Mouse (Mus musculus) embryonic facial prominence, embryonic 14.5 days (tissue): ENCODE results near the gene Uck1. TPM values are rescaled to one million over a fixed set of nuclear protein-coding genes. Genes with fewer than 3 reads are reported as not detected.
"Not testable (repeated sequence)": the region's sequence is repeated elsewhere in the genome, so short reads cannot be mapped to it uniquely, and the experiment has no call there.

Experiments used
- ATAC-seq: fragments of 200-750 bp; cut with Nextera tagmentation; 2 replicates; pipeline ENCODE4 v1.8.0; 2017; ENCODE audit warnings: low read depth, moderate number of reproducible peaks, moderate TSS enrichment
- DNase-seq: peaks from one replicate; pipeline ENCODE4 v3.0.0-alpha.2; 2015; ENCODE audit warnings: low spot score
- H3K27ac ChIP-seq: fragments of 300-500 bp; sonication (generic); replicated peaks from 2 replicates; pipeline ENCODE4 v1.5.1; 2014; ENCODE audit warnings: low read depth, mild to moderate bottlenecking, low read length, moderate library complexity
- H3K27me3 ChIP-seq: fragments of 300-500 bp; sonication (generic); replicated peaks from 2 replicates; pipeline ENCODE4 v1.6.1; 2014; ENCODE audit warnings: low read length; ENCODE audit not compliant: control insufficient read depth, insufficient read depth
- H3K36me3 ChIP-seq: fragments of 300-500 bp; sonication (generic); 2 replicates; pipeline ENCODE4 v1.6.1; 2014; ENCODE audit warnings: low read length, mixed read lengths; ENCODE audit not compliant: control insufficient read depth, insufficient read depth
- H3K4me1 ChIP-seq: fragments of 300-500 bp; sonication (generic); 2 replicates; pipeline ENCODE4 v1.6.1; 2014; ENCODE audit warnings: antibody characterized with exemption, low read length; ENCODE audit not compliant: control insufficient read depth, insufficient read depth
- H3K4me2 ChIP-seq: fragments of 300-500 bp; sonication (generic); 2 replicates; pipeline ENCODE4 v1.6.1; 2014; ENCODE audit warnings: low read depth, mild to moderate bottlenecking, low read length, moderate library complexity, mixed read lengths
- H3K4me3 ChIP-seq: fragments of 300-500 bp; sonication (generic); 2 replicates; pipeline ENCODE4 v1.5.1; 2014; ENCODE audit warnings: low read depth, mild to moderate bottlenecking, low read length
- H3K9ac ChIP-seq: fragments of 300-500 bp; sonication (generic); 2 replicates; pipeline ENCODE4 v1.6.1; 2014; ENCODE audit warnings: low read depth, mild to moderate bottlenecking, low read length, moderate library complexity, mixed read lengths
- H3K9me3 ChIP-seq: fragments of 300-500 bp; sonication (generic); 2 replicates; pipeline ENCODE4 v1.6.1; 2016; ENCODE audit warnings: low read length; ENCODE audit not compliant: control insufficient read depth
- WGBS: fragments of 180-500 bp; shearing (Covaris S2); extraction: QIAGEN DNeasy Blood & Tissue Kit; methylation state at CpG from one replicate; pipeline ENCODE4 v1.1.7; 2014; 5-methylcytosine and 5-hydroxymethylcytosine counted together
- polyA plus RNA-seq: library from polyadenylated mRNA; unstranded; fragments of >200 nt; fragmentation: Nextera tagmentation; extraction: Ambion mirVana; gene quantifications from 2 replicates; pipeline ENCODE4 v1.2.1, GENCODE M21; 2014

The Uck1 gene
- polyA plus RNA-seq, 1 experiment from 2014 or later, result 58.6 TPM

GRCm38 (mm10) chr2:32302952-32303351 lies 43.0 kb upstream of the Uck1 start:
- Histone ChIP-seq H3K27me3 (no peaks in the 10 kb centered on the region), H3K27ac (no peak overlapping the region), H3K4me1 (no peaks in the 10 kb centered on the region), H3K36me3 (peaks cover 99% of the 10 kb centered on the region), H3K4me3 (no peak overlapping the region), H3K4me2 (no peak overlapping the region), H3K9ac (no peak overlapping the region), H3K9me3 (no peaks in the 10 kb centered on the region)
- ATAC-seq, result no peak
- 93% methylated on average over 9 of the region's 10 CpGs for WGBS
- no peak for DNase-seq

GRCm38 (mm10) chr2:32299469-32299868 lies 39.5 kb upstream of the Uck1 start:
- Histone ChIP-seq H3K9ac (no peak overlapping the region), H3K4me1 (no peaks in the 10 kb centered on the region), H3K36me3 (peaks cover 76% of the 10 kb centered on the region), H3K27me3 (no peaks in the 10 kb centered on the region), H3K27ac (no peak overlapping the region), H3K4me2 (no peak overlapping the region), H3K4me3 (no peak overlapping the region), H3K9me3 (no peaks in the 10 kb centered on the region)
- ATAC-seq (no peak), DNase-seq (no peak)
- 87% methylated on average over 4 of the region's 4 CpGs for WGBS

DNA sequence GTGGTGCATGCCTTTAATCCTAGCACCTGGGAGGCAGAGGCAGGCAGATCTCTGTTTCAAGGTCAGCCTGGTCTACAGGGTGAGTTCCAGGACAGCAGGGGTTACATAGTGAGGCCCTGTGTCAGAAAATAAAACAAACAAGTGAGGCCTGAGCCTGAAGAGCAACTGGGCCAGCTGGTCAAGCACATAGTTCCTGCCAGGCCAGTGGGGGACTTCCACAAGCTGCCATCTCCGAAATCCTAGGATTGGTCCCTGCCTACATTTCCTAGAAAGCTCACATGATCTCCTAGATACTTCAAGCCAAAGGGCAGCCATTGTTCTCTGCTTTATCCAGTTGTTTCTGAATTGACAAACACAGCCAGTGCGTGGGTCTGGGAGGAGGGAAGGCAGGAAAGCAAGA lies 35.9 kb upstream of the Uck1 start:
- H3K36me3 ChIP-seq, result peaks cover 64% of the 10 kb centered on the region
- WGBS, result 83% methylated on average over 2 of the region's 2 CpGs
- not testable (repeated sequence) for H3K4me2 ChIP-seq, H3K4me3 ChIP-seq, H3K9ac ChIP-seq, H3K9me3 ChIP-seq, DNase-seq, H3K27ac ChIP-seq, ATAC-seq, H3K27me3 ChIP-seq, H3K4me1 ChIP-seq

GRCm38 (mm10) chr2:32295285-32295684 lies 35.3 kb upstream of the Uck1 start:
- Histone ChIP-seq H3K9ac (no peak overlapping the region), H3K27me3 (no peaks in the 10 kb centered on the region), H3K4me2 (no peak overlapping the region), H3K4me1 (no peaks in the 10 kb centered on the region), H3K4me3 (no peak overlapping the region), H3K9me3 (no peaks in the 10 kb centered on the region), H3K36me3 (peaks cover 59% of the 10 kb centered on the region), H3K27ac (no peak overlapping the region)
- no peak for DNase-seq
- ATAC-seq, result no peak
- WGBS, result 90% methylated on average over 3 of the region's 3 CpGs

DNA sequence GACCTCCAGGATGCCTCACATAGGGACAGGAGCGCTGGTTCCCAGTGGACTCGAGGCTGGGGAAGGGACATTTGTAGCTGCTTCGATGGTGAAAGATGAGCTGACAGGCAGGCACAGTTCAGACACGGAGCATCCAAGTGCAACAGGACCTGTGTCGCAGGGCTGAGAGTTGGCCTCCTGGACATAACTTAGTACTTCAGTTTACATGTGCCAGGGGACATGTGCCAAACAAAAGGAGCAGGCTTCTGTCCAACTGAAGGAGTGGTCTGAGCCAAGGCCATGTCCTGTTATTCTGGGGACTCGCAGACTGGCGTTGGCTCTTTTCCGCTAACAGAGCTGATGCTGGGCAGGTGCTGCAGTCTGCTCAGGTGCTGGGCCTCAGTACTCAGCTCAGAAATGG lies 34.4 kb upstream of the Uck1 start:
- 87% methylated on average over 8 of the region's 8 CpGs for WGBS
- Histone ChIP-seq H3K4me2 (no peak overlapping the region), H3K4me3 (no peak overlapping the region), H3K9me3 (no peaks in the 10 kb centered on the region), H3K4me1 (0 out of 2 replicates have a peak, but pooled peaks cover 2% of the 10 kb centered on the region), H3K27me3 (no peaks in the 10 kb centered on the region), H3K27ac (no peak overlapping the region), H3K9ac (no peak overlapping the region), H3K36me3 (peaks cover 50% of the 10 kb centered on the region)
- DNase-seq (no peak), ATAC-seq (no peak)

- H3K36me3 ChIP-seq, result peaks cover 37% of the 10 kb centered on the region
- H3K4me3 ChIP-seq, result peak overlapping the region; percentile 75
- no peak overlapping the region for H3K9ac ChIP-seq
- H3K9me3 ChIP-seq, result no peaks in the 10 kb centered on the region
- H3K27ac ChIP-seq, result no peak overlapping the region
- H3K4me1 ChIP-seq, result peaks cover 10% of the 10 kb centered on the region; the same call in 1 of the 2 replicates
- DNase-seq (peak; percentile 33), ATAC-seq (no peak)
- no peaks in the 10 kb centered on the region for H3K27me3 ChIP-seq
- peak overlapping the region; percentile 68 for H3K4me2 ChIP-seq
These were observed 29.6 kb upstream of the Uck1 start for GRCm38 (mm10) chr2:32289578-32289977.

DNA sequence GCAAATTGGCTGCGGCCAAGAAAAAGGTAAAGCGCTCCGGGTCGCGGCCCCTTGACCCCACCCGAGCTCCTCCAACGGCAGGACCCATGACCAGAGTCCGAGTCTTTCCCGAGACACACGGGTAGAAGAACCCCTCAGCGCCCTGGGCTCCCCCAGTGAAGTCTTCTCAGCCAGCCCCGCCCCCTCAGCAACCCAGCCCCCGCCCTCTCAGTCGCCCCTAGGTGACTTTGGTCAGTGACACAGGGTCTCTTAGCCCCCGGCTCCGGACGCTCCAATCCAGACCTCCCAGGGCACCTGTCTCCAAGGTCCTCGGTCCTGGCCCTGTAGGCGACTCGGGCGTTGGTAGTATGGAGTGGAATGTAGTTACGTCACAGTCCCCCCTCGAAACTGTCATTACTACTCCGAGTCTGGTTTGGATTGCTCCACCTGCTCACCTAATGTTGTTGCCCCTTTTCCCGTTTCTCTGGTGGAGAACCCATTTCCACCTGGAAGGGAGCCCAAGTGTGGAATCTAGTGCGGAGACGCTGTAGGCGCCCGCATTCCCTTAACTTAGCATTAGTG lies 28.5 kb upstream of the Uck1 start:
- Histone ChIP-seq H3K27me3 (no peaks in the 10 kb centered on the region), H3K9me3 (no peaks in the 10 kb centered on the region), H3K4me2 (peak overlapping the region; percentile 68), H3K27ac (peak overlapping the region; percentile 69), H3K36me3 (peaks cover 41% of the 10 kb centered on the region), H3K4me3 (peak overlapping the region; percentile 75), H3K9ac (peak overlapping the region; percentile 86), H3K4me1 (peaks cover 10% of the 10 kb centered on the region; the same call in 1 of the 2 replicates)
- ATAC-seq (peak; percentile 24; the same call in 1 of the 2 replicates), DNase-seq (peak; percentile 47)
- 3% methylated on average over 22 of the region's 29 CpGs for WGBS

GRCm38 (mm10) chr2:32287923-32288367 lies 28.0 kb upstream of the Uck1 start, which contains the start of gene Swi5:
Gene Swi5, minus strand, starts transcription at chr2:32288075.
- WGBS, result 0% methylated on average over 15 of the region's 41 CpGs
- ATAC-seq, result peak; percentile 99

GRCm38 (mm10) chr2:32287334-32287840 lies 27.4 kb upstream of the Uck1 start, which contains the start of gene Golga2:
Gene Golga2, plus strand, starts transcription at chr2:32287384.
- peak within 1 kb of the TSS; percentile 73 for H3K27ac ChIP-seq
- peaks cover 10% of the 10 kb centered on the region; the same call in 1 of the 2 replicates for H3K4me1 ChIP-seq
- peak within 1 kb of the TSS; percentile 79 for H3K4me2 ChIP-seq
- no peaks in the 10 kb centered on the region for H3K27me3 ChIP-seq
- ATAC-seq (no peak), DNase-seq (no peak)
- no peaks in the 10 kb centered on the region for H3K9me3 ChIP-seq
- H3K9ac ChIP-seq, result peak within 1 kb of the TSS; percentile 91
- peaks cover 42% of the 10 kb centered on the region for H3K36me3 ChIP-seq
- H3K4me3 ChIP-seq, result peak within 1 kb of the TSS; percentile 75
- WGBS, result 1% methylated on average over 23 of the region's 23 CpGs

More at GRCm38 (mm10) chr2:32287923-32288367, 28.0 kb upstream of the Uck1 start, which contains the start of gene Swi5:
- Histone ChIP-seq H3K27ac (peak within 1 kb of the TSS; percentile 73), H3K36me3 (peaks cover 42% of the 10 kb centered on the region), H3K9ac (peak within 1 kb of the TSS; percentile 91), H3K4me1 (peaks cover 10% of the 10 kb centered on the region; the same call in 1 of the 2 replicates), H3K4me2 (peak within 1 kb of the TSS; percentile 79), H3K9me3 (no peaks in the 10 kb centered on the region), H3K27me3 (no peaks in the 10 kb centered on the region), H3K4me3 (peak within 1 kb of the TSS; percentile 75)
- peak; percentile 100 for DNase-seq
